Mouse (Mus musculus): ENCODE measurements around the gene Hist1h2bh.
A peak's percentile ranks its signal among the peaks of the same experiment; 100 is the strongest.

GRCm38 (mm10) chr13:23585029-23585441 is 41.8 kb upstream of the Hist1h2bh start:
- TF ChIP-seq POLR2A (IDR thresholded peaks at IDR 0.05; ENCODE audit: insufficient read length, low read depth) (peak; percentile 56), USF1 (IDR thresholded peaks at IDR 0.05; ENCODE audit: low read depth) (no peak), MYOG (IDR thresholded peaks at IDR 0.05; ENCODE audit: control insufficient read depth in 1 of 3, insufficient read depth in 1 of 3, insufficient read length in 2 of 3, low read depth in 2 of 3) (no peak), POLR2AphosphoS2 (IDR thresholded peaks at IDR 0.05; ENCODE audit: insufficient read length, low read depth) (peak; percentile 79), MAX (IDR thresholded peaks at IDR 0.05; ENCODE audit: low read depth) (no peak), TCF12 (IDR thresholded peaks at IDR 0.05; ENCODE audit: insufficient read depth, poor library complexity, severe bottlenecking) (no peak), REST (IDR thresholded peaks at IDR 0.05; ENCODE audit: insufficient read depth, insufficient read length) (no peak), SRF (IDR thresholded peaks at IDR 0.05; ENCODE audit: control insufficient read depth, insufficient read length, low read depth) (no peak), TCF3 (IDR thresholded peaks at IDR 0.05; ENCODE audit: insufficient read length, low read depth) (no peak)

All from myocyte (in vitro differentiated cells).